ENCODE assay signal across 28 mouse cellular contexts in genomic region chr14:56276096-56276495, GRCm38 (mm10). TPM values are rescaled to one million over a fixed set of nuclear protein-coding genes. Genes with fewer than 3 reads are reported as not detected.
"Had no signal": no experiment of that assay in that cellular context is flagged by ENCODE, and none has a peak within 500 bp of the region (broad histone marks: within the 10 kb centered on the region; RNA-seq: fewer than 3 reads in every experiment).

No protein-coding gene starts in this region.

RNA-seq across cellular contexts. Expression of gene Gzmb, which starts 14.0 kb away (rescaled TPM):
- polyA plus RNA-seq: limb, embryonic 10.5 days; limb, embryonic 11.5 days; liver, embryonic 12.5 days; midbrain, embryonic 10.5 days; midbrain, embryonic 11.5 days; midbrain, embryonic 12.5 days; midbrain, embryonic 13.5 days; midbrain, embryonic 14.5 days; midbrain, embryonic 15.5 days; midbrain, embryonic 16.5 days; midbrain, postnatal 0 days; myocyte; neural tube, embryonic 11.5 days; neural tube, embryonic 12.5 days had no signal

RNA-seq across cellular contexts. Expression of gene Gzmc, which starts 41.6 kb away (rescaled TPM):
- polyA plus RNA-seq: limb, embryonic 11.5 days; limb, embryonic 12.5 days; limb, embryonic 13.5 days; limb, embryonic 14.5 days; liver, adult 2 months; liver, embryonic 11.5 days; liver, embryonic 12.5 days; liver, embryonic 13.5 days; liver, embryonic 14.5 days; liver, embryonic 16.5 days; lung, adult 2 months; lung, embryonic 14.5 days; lung, embryonic 15.5 days; lung, embryonic 16.5 days; lung, postnatal 0 days; macrophage; midbrain, embryonic 10.5 days; midbrain, embryonic 11.5 days; midbrain, embryonic 13.5 days; midbrain, embryonic 14.5 days; midbrain, embryonic 15.5 days; midbrain, embryonic 16.5 days; midbrain, postnatal 0 days; myocyte; neural tube, embryonic 12.5 days had no signal
